Mouse (Mus musculus): ENCODE results near the gene Ctse. TPM values are rescaled to one million over a fixed set of nuclear protein-coding genes. Genes with fewer than 3 reads are reported as not detected.

The Ctse gene
- total and polyA plus RNA-seq, 3 experiments: 1.4 to 11.6 (median 1.7) TPM

DNA sequence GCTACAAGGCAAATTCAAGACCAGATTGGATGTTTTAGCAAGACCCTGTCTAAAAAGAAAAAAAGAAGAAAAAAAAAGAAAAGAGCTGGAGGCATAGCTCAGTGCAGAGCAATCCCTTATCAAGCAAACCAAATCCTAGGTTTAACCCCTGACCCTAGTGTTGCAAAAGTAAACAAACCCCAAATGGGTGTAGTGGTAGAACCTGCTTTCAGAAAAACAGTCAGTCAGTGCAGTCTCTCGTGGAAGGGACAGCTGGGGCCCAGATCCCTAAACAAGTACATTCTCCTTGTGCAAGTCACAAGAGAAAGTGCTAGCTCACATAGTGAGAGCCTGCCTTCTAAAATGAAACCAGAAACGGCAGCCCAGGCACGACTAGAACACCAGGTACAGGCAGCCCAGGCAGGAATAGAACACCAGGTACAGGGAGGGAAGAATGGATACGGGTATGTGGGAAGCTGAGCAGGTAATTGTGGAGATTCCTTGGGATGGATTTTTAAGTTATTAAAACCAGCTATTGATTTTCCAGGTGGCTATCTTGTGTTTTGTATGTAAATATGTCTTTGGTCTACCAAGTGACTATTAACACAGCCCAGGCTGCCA is 25.4 kb upstream of the Ctse start:
- DNase-seq (ENCODE audit: extremely low read depth): no peak
- H3K27ac ChIP-seq (ENCODE audit: insufficient read depth, low read depth): no peak overlapping the region
- dilution Hi-C loops (cut with MboI; ENCODE audit: extremely low pct_ligation_motif_present, extremely low pct_unique_long_range_greater_than_20kb, low sequenced_read_pairs): loop anchor here (25.0 kb wide), 1 partner anchor 250 kb away; the partner anchor contains the start of gene Rab29

DNA sequence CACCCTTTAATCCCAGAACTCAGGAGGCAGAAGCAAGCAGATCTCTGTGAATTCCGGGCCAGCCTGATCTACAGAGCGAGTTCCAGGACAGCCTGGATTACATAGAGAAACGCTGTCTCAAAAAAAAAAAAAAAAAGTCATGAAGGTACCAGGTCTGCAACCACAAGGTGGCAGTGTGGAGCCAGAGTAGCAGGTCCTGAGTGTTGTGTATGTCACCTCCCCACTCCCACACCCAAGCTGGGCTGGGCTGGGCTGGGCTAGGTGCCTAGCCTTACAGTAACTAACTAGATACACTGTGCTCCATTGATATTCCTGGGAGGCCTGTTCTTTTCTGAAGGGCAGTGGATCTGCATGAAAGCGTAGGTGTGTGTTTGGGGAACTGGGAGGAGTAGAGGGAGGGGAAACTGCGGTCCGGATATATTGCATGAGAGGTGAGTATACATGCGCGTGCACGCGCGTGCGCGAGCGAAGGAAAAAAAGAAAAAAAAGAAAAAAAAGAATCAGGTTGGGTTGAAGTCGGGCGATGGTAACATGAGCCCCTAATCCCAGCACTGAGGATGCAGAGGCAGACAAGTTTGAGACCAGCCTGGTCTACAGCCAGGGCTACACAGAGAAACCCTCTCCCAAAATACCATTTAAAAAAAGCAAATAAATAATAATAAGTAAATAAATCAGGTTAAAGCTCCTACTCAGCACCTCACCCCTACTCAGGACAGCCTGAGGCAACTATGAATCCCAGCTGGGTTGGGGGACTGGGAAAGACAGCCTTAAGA is 24.6 kb upstream of the Ctse start:
- Histone ChIP-seq H3K9ac (ENCODE audit: insufficient read depth, low read depth) (peak overlapping the region; percentile 34; the same call in 1 of the 2 replicates), H3K4me3 (replicated peaks in 1 of 3; ENCODE audit: low read depth in 2 of 3, low read length in 2 of 3, poor library complexity in 1 of 3) (peak overlapping the region; percentile 9 to 35 (median 31)), H3K4me1 (ENCODE audit: control insufficient read depth in 1 of 2, insufficient read depth in 2 of 2) (peaks cover 0 to 26% of the 10 kb centered on the region in 2 experiments; a peak in 2 of 4 replicates), H3K4me2 (ENCODE audit: insufficient read depth, low read depth, poor library complexity, severe bottlenecking) (peak overlapping the region; percentile 88), H3K36me3 (replicated peaks in 1 of 2; ENCODE audit: control insufficient read depth in 1 of 2, insufficient read depth in 1 of 2, low read length in 1 of 2) (no peaks in the 10 kb centered on the region), H3K79me2 (replicated peaks; ENCODE audit: control insufficient read depth, extremely low read depth, insufficient read depth, poor library complexity, severe bottlenecking) (no peaks in the 10 kb centered on the region), H3K27ac (ENCODE audit: insufficient read depth, low read depth) (no peak overlapping the region), H3K27me3 (replicated peaks) (no peaks in the 10 kb centered on the region), H3K9me3 (replicated peaks; ENCODE audit: low read length) (no peaks in the 10 kb centered on the region)
- dilution Hi-C loops (cut with MboI; ENCODE audit: extremely low pct_ligation_motif_present, extremely low pct_unique_long_range_greater_than_20kb, low sequenced_read_pairs): loop anchor here (25.0 kb wide), 1 partner anchor 249 kb away; the partner anchor contains the start of gene Rab29
- in situ Hi-C loops (cut with MboI; ENCODE audit: low pct_ligation_motif_present, low pct_unique_long_range_greater_than_20kb, low sequenced_read_pairs): loop anchor here (5.0 to 10.0 kb wide), 2 partner anchors 44 to 151 kb away; no protein-coding TSS in a partner anchor
- DNase-seq (ENCODE audit: extremely low read depth): peak; percentile 93
- TF ChIP-seq JUN (IDR thresholded peaks at IDR 0.05; ENCODE audit: insufficient read depth, low read depth, low read length) (no peak), USF2 (conservative IDR thresholded peaks at IDR 0.05; ENCODE audit: low read depth, low read length) (no peak), BHLHE40 (IDR thresholded peaks at IDR 0.05; ENCODE audit: low read depth, low read length) (no peak), UBTF (IDR thresholded peaks at IDR 0.05; ENCODE audit: low read depth, low read length) (no peak), ETS1 (conservative IDR thresholded peaks at IDR 0.05; ENCODE audit: low read depth, low read length) (0 out of 2 replicates have a peak, but pooled peaks have one; percentile 9), CHD2 (IDR thresholded peaks at IDR 0.05; ENCODE audit: low read length) (peak; percentile 39; the same call in 1 of the 2 replicates), EP300 (IDR thresholded peaks at IDR 0.05; ENCODE audit: low read length) (no peak), MAZ (IDR thresholded peaks at IDR 0.05; ENCODE audit: low read depth, low read length) (no peak), RAD21 (IDR thresholded peaks at IDR 0.05; ENCODE audit: low read depth, low read length) (peak; percentile 87), RCOR1 (conservative IDR thresholded peaks at IDR 0.05; ENCODE audit: low read depth, low read length) (no peak), MYC (IDR thresholded peaks at IDR 0.05; ENCODE audit: low read depth, low read length) (no peak), ZKSCAN1 (IDR thresholded peaks at IDR 0.05; ENCODE audit: borderline replicate concordance, low read depth, low read length) (no peak; the same call in 1 of the 2 replicates), SIN3A (IDR thresholded peaks at IDR 0.05; ENCODE audit: low read length) (peak; percentile 54), GABPA (IDR thresholded peaks at IDR 0.05; ENCODE audit: insufficient replicate concordance, low read depth, low read length) (no peak), NRF1 (IDR thresholded peaks at IDR 0.05; ENCODE audit: low read depth, low read length) (peak; percentile 70), CTCF (conservative IDR thresholded peaks at IDR 0.05 in 1 of 2, IDR thresholded peaks at IDR 0.05 in 1 of 2; ENCODE audit: low read depth in 2 of 2, low read length in 2 of 2) (peak; percentile 40 to 94; a peak in 3 of 4 replicates), MAFK (IDR thresholded peaks at IDR 0.05; ENCODE audit: insufficient replicate concordance, low read length) (no peak), KAT2A (IDR thresholded peaks at IDR 0.05; ENCODE audit: insufficient replicate concordance, low read length) (no peak), TBP (conservative IDR thresholded peaks at IDR 0.05; ENCODE audit: low read depth, low read length) (no peak), ZNF384 (IDR thresholded peaks at IDR 0.05; ENCODE audit: low read depth, low read length) (peak; percentile 99), IRF4 (IDR thresholded peaks at IDR 0.05; ENCODE audit: low read depth, low read length) (peak; percentile 77), SMC3 (IDR thresholded peaks at IDR 0.05; ENCODE audit: low read depth, low read length) (peak; percentile 94), ZC3H11A (IDR thresholded peaks at IDR 0.05; ENCODE audit: low read depth, low read length) (peak; percentile 48; the same call in 1 of the 2 replicates), TCF12 (IDR thresholded peaks at IDR 0.05; ENCODE audit: low read depth, low read length) (peak; percentile 52; the same call in 1 of the 2 replicates)

More for the DNA sequence above, 25.4 kb upstream of the Ctse start:
- Histone ChIP-seq H3K36me3 (replicated peaks in 1 of 2; ENCODE audit: control insufficient read depth in 1 of 2, insufficient read depth in 1 of 2, low read length in 1 of 2) (no peaks in the 10 kb centered on the region), H3K4me1 (ENCODE audit: control insufficient read depth in 1 of 2, insufficient read depth in 2 of 2) (peaks cover 0 to 26% of the 10 kb centered on the region in 2 experiments; a peak in 2 of 4 replicates), H3K27me3 (replicated peaks) (no peaks in the 10 kb centered on the region), H3K9ac (ENCODE audit: insufficient read depth, low read depth) (peak overlapping the region; percentile 34), H3K4me2 (ENCODE audit: insufficient read depth, low read depth, poor library complexity, severe bottlenecking) (peak overlapping the region; percentile 88), H3K9me3 (replicated peaks; ENCODE audit: low read length) (no peaks in the 10 kb centered on the region), H3K4me3 (replicated peaks in 1 of 3; ENCODE audit: low read depth in 2 of 3, low read length in 2 of 3, poor library complexity in 1 of 3) (peak overlapping the region in 1 of 3 experiments; percentile 26), H3K79me2 (replicated peaks; ENCODE audit: control insufficient read depth, extremely low read depth, insufficient read depth, poor library complexity, severe bottlenecking) (no peaks in the 10 kb centered on the region)
- TF ChIP-seq ZNF384 (IDR thresholded peaks at IDR 0.05; ENCODE audit: low read depth, low read length) (no peak), ZMIZ1 (IDR thresholded peaks at IDR 0.05; ENCODE audit: low read depth, low read length) (no peak), RCOR1 (conservative IDR thresholded peaks at IDR 0.05; ENCODE audit: low read depth, low read length) (no peak), E2F4 (IDR thresholded peaks at IDR 0.05; ENCODE audit: insufficient replicate concordance, low read depth, low read length) (no peak), BHLHE40 (IDR thresholded peaks at IDR 0.05; ENCODE audit: low read depth, low read length) (no peak), MAFK (IDR thresholded peaks at IDR 0.05; ENCODE audit: insufficient replicate concordance, low read length) (no peak), POLR2AphosphoS2 (IDR thresholded peaks at IDR 0.05; ENCODE audit: low read depth, low read length) (no peak), JUN (IDR thresholded peaks at IDR 0.05; ENCODE audit: insufficient read depth, low read depth, low read length) (no peak), GABPA (IDR thresholded peaks at IDR 0.05; ENCODE audit: insufficient replicate concordance, low read depth, low read length) (no peak), ETS1 (conservative IDR thresholded peaks at IDR 0.05; ENCODE audit: low read depth, low read length) (no peak), IRF4 (IDR thresholded peaks at IDR 0.05; ENCODE audit: low read depth, low read length) (no peak)
- in situ Hi-C loops (cut with MboI; ENCODE audit: low pct_ligation_motif_present, low pct_unique_long_range_greater_than_20kb, low sequenced_read_pairs): loop anchor here (5.0 to 10.0 kb wide), 2 partner anchors 45 to 152 kb away; no protein-coding TSS in a partner anchor

Data from CH12.LX (cell line).